Mouse (Mus musculus) liver, postnatal 0 days (tissue): ENCODE measurements around the gene Psenen.

Experiments
- CTCF ChIP-seq: sonication (generic); IDR thresholded peaks from 2 replicates; pipeline ENCODE4 v1.5.1; 2016; ENCODE audit warnings: antibody characterized with exemption, low read depth
- EP300 ChIP-seq: IDR thresholded peaks from 2 replicates; pipeline ENCODE4 v1.6.1; 2016; ENCODE audit warnings: antibody characterized with exemption, low read depth, mild to moderate bottlenecking

- TF ChIP-seq CTCF (no peak), EP300 (no peak)
Observed at GRCm38 (mm10) chr7:30559443-30559954, 3.9 kb downstream of the Psenen start, which contains the start of gene Lin37.
